Mouse (Mus musculus) brown adipose tissue, adult 24 weeks (tissue): Measurements from ENCODE around the gene Slc16a6. TPM values are rescaled to one million over a fixed set of nuclear protein-coding genes. Genes with fewer than 3 reads are reported as not detected.
A peak's percentile ranks its signal among the peaks of the same experiment; 100 is the strongest.

Experiments used
- H3K27ac ChIP-seq: fragments of 200-500 bp; replicated peaks from 2 replicates; pipeline ENCODE4 v1.5.1; 2012; ENCODE audit warnings: low read depth, mild to moderate bottlenecking, low read length
- H3K4me1 ChIP-seq: fragments of 200-500 bp; 2 replicates; pipeline ENCODE4 v1.6.1; 2012; ENCODE audit warnings: low read length, mixed read lengths; ENCODE audit not compliant: control insufficient read depth, insufficient read depth, insufficient read length
- H3K4me3 ChIP-seq: fragments of 200-500 bp; 2 replicates; pipeline ENCODE4 v1.5.1; 2012; ENCODE audit warnings: low read depth, mild to moderate bottlenecking, low read length, moderate library complexity; ENCODE audit not compliant: insufficient read depth
- polyA plus RNA-seq: library from polyadenylated mRNA; stranded (reverse); fragments of >200 nt; gene quantifications from 2 replicates; pipeline ENCODE4 v1.2.4, GENCODE M21; 2012; ENCODE audit not compliant: missing spikeins, insufficient read depth, insufficient read length

The Slc16a6 gene
- 0.63 and 1.2 TPM in 2 replicates for polyA plus RNA-seq

DNA sequence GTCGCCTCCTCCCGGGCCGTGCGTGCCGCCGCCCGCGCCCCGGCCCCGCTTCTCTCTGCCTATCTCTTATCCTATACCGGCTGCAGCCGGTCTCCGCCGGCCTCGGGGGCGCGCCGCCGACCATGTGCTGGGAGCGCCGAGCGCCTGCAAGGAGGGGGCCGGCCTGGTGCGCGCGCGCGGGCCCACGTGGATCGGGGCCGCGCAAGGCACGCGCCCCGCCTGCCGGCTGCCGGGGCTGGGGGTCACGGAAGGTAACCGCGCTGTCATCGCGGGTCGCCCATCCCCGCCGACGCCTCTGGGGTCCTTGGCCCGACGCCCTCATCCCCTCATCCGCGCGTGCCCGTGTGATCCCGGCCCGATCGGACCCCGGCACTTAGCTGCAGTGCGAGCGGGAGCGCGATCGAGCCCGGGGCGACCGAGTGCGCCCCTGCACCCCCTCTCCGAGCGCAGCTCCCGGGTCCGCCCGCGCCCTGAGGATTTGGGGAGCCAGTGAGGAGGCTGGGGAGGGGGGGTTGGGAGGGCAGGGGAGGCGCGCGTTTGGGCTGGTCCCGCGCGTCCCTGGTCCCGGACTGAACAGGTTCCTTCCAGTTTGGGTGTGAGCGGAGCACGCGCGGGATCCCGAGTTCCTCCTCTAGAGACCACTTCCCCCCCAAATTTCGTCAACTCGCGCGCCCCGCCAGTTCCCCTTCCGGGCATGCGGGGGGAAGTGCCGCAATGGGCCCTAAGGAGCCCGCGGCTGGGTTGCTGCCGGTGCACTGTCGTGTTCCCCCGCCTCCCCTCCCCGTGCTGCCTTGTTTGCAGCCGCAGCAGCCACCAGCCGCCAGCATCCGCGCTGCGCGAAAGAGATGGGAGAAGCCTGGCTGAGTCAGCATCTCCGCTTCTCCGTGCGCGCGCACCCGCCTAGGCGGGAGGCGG lies at the start of gene Slc16a6, which contains the start of gene Arsg:
Gene Slc16a6, minus strand, starts transcription at position 428 of the 915 bp plus-strand sequence.
Gene Arsg, plus strand, starts transcription at position 204 of the 915 bp plus-strand sequence.
- H3K27ac ChIP-seq: no peak within 1 kb of the TSS; the same call in 1 of the 2 replicates
- H3K4me3 ChIP-seq: peak within 1 kb of the TSS; percentile 79
- no peaks in the 10 kb centered on the region for H3K4me1 ChIP-seq

DNA sequence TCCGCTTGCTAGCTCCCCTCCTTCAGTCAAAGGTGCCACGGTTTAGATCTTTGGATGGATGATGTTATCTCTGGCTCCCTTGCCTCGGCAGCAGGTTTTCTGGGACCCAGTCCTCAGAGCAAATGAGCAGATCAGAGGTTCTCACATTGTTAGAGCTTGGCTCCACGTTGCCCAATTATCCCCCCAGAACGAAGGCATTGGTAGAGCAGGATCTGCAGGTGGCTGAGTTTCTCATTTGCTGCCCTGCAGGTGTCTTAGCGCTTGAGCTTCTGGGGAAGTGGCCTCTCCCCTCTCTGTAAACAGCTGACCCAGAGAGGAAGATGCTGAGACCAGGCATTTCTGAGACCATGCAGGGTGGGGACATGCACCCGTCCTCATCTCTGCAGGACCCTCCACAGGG lies 47.6 kb upstream of the Slc16a6 start:
- no peak overlapping the region for H3K4me3 ChIP-seq
- H3K27ac ChIP-seq: no peak overlapping the region
- no peaks in the 10 kb centered on the region for H3K4me1 ChIP-seq

DNA sequence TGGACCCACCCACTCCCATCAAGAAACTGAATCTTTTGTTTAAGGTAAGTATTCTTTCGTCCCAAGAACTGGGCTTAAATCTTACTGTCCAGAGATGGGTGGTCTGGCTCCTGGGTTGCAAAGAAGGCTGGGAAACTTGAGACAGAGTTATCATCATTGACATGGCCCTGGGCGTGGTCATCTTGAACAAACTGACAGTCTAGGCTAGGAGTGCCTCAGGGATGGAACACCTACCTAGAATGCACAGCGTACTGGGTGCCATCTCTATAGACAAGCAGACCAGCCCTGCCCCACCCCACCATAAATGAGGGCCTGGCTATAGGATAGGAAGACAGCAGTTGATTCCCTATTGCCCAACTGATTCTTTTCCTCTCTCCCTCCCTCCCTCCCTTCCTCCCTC lies 44.4 kb upstream of the Slc16a6 start:
- no peak overlapping the region for H3K27ac ChIP-seq
- no peak overlapping the region for H3K4me3 ChIP-seq
- H3K4me1 ChIP-seq: no peaks in the 10 kb centered on the region

DNA sequence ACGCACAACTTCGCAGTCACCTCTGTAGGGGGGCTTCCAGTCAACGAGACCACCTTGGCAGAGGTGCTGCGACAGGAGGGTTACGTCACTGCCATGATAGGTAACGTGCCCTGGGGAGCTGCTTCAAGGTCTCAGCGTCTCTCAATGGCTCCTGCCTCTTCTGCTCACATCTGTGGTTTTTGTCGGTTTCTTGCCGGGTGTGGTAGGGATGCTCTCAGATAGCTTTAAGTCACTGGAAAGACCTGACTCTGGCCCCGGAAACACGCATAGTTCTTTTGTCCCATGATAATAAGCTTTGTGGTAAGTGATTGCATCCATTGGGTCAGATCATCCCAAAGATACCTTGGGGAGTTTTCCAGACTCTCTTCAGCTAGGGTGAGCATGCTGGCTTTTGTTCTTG lies 43.9 kb upstream of the Slc16a6 start:
- H3K4me3 ChIP-seq: no peak overlapping the region
- H3K4me1 ChIP-seq: no peaks in the 10 kb centered on the region
- no peak overlapping the region for H3K27ac ChIP-seq

DNA sequence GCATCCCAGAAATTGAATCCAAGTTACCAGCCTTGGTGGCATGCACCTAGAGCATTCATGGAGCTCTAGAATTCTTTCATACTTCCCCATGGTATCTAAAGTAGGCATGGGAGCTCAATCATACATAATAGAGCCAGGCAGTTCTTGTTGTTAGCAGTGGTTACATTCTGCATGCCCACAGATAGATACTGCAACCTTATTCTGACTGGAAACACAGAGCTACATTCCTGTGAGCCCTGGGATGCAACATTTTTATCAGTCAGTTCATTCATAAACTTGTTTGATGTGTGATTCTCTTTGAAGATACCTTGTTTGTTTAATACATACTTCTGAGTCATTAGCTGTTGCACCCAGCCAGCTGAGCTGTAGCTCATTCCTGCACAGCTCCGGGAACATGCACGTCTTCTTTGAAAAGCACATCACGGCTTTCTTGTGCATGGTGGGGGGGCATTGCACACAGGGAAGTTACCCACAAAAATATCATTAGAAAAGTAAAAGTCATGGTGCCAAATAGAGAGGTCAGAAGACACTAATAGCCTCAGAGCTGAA lies 40.7 kb upstream of the Slc16a6 start:
- Histone ChIP-seq H3K4me1 (no peaks in the 10 kb centered on the region), H3K27ac (no peak overlapping the region), H3K4me3 (no peak overlapping the region)

DNA sequence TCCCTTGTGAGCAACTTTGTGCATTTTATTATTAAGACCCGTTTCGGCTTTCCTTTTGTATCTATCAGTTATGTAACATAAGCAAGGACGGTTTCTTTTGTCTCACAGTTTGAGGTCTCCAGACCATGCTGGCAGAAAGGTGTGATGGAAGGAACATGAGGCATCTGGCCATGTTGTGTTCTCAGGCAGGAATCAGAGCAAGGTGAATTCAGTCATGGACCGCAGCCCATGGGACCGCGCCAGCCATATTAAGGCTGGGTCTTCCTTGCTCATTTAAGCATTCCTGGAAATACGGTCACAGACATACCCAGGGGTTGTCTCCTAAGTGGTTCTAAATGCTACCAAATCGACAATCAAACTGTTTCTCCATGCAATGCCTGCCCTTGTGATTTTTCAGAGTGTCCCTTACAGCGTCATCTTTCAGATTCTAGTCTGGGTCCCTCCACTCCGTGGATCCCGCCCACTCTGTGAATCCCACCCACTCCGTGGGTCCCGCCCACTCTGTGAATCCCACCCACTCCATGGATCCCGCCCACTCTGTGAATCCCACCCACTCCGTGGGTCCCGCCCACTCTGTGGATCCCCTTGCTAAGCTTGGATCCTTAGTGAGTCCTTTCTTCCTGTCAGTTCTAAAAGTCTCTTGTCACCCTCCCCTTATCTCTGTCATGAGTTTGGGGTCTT lies 39.7 kb upstream of the Slc16a6 start:
- no peak overlapping the region for H3K27ac ChIP-seq
- no peaks in the 10 kb centered on the region for H3K4me1 ChIP-seq
- no peak overlapping the region for H3K4me3 ChIP-seq

DNA sequence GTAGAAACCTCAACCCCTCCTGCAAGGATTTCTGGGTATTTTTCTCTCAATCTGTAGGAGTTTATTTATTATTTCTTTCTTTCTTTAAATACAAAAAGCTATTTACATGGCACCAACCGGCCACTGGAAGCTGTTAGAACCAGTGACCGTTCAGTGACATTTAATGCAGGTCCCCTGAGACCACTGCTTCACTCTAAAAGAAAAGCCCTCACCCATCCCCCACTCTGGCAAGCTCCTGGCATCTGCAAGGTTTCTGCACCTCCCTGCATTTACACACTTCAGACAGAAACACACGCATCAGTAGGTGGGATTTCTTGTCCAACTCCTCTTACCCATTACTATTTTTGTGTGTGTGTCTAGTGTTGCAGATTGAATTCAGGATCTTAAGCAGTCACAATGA lies 33.7 kb upstream of the Slc16a6 start:
- H3K27ac ChIP-seq: no peak overlapping the region
- no peak overlapping the region for H3K4me3 ChIP-seq
- no peaks in the 10 kb centered on the region for H3K4me1 ChIP-seq

DNA sequence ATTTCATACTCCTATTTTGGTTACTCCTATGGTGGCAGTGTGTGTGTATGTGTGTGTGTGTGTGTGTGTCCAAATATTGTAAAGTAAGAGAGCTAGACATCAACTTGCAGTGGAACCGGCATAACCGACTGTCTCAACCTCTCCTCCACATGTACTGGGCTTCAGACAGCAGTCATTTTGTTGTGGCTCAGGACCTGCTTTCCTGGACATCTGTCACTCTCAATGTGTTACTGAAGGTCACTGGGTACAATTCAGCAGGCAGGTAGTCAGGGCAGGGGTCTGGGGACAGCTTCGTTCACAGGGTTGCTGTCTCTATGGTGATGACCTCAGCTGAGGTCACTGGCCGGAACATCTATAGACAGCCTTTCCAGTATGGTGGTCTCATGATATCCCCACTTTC lies 32.4 kb upstream of the Slc16a6 start:
- Histone ChIP-seq H3K27ac (no peak overlapping the region), H3K4me1 (no peaks in the 10 kb centered on the region), H3K4me3 (no peak overlapping the region)

DNA sequence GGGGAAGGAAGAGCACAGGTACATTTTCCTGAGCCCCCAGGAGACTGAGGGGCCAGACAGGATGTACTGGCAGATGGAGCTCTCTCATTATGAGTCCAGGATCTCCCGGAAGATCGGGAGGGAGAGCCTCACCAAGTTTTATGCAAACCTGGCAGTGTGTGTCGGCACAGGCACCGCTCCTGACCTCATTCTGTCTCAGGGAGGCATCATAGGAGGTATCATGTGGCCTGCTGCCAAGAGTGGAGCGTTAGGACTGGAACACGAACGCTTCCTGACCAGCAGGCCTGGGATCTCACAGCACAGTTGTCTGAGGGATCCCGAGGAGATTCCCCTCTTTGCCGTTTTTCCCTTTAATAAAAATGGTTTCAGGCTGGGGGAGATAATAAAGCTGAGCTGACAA lies 31.6 kb upstream of the Slc16a6 start:
- Histone ChIP-seq H3K27ac (no peak overlapping the region), H3K4me3 (no peak overlapping the region), H3K4me1 (0 out of 2 replicates have a peak, but pooled peaks cover under 1% of the 10 kb centered on the region)

DNA sequence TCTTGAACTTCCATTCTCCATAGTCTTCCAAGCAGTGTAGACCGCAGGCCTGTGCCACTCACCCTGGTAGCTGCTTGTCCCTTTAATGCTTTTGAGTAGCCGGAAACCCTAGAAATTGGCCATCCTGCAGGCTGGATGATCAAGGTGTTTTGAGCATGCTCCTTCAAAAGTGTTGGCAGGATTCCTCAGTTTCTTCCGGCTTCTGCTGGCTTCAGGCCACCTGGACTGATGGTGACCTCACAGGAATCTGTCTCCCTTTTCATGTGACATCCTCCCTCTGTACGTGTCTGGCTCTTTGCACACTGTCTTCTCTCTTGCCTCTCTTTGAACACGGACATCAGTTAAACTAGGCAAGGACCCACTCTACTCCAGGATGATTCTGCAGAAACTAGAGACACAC lies 26.8 kb upstream of the Slc16a6 start:
- Histone ChIP-seq H3K27ac (no peak overlapping the region), H3K4me1 (peaks cover 12% of the 10 kb centered on the region; the same call in 1 of the 2 replicates), H3K4me3 (no peak overlapping the region)

DNA sequence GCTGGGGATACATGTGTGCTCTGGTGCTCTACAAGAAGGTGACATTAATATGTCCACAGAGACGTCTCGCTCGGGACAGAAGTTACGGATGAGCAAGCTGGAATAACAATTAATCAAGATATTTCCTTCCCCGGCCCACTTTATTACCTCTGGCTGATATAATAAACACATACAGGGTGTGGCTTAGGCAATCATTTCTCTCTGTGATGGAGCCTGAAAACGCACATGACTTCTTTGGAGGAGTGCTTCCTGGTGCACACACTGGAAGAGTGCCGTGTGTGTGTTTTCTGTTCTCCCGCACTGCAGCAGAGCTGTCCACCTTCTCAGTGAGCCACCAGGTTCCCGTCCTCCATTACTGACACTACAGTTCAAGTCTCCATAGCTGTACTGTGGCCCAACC lies 24.6 kb upstream of the Slc16a6 start:
- Histone ChIP-seq H3K4me1 (peaks cover 12% of the 10 kb centered on the region; the same call in 1 of the 2 replicates), H3K4me3 (no peak overlapping the region), H3K27ac (0 out of 2 replicates have a peak overlapping the region, but pooled peaks have one; percentile 28)

DNA sequence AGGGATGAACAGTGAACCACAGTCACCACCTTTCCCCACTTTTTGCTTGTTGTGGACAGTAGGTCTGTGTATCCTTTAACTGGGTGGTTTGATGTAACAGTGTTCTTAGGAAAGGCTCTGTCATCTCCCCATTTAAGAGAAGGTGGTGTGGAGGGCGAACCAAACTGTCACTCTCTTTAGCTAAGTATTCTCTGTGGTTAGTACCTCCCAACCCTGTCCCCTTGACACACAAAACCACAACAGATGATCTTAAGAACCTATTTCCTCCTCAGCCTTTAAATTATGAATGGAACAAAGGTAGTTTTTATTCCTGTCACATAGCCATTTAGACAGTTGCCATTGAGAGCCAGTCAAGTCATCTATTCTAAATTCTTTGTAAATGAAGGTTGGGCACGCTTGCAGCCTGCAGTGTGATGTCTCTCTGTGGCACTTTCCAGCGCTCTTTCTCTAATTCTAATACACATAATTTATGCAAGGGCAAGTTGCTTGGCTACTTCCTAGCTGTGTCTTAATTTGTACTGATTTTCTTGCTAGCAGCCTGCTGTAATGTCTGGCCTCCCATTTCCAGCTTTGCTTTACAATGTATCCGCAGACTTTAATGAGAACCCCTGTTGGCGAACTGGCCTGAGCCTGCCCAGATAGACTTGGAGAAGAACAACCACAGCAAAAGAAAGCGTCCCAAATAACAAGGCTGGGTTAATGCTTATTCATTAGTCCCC lies 23.8 kb upstream of the Slc16a6 start:
- Histone ChIP-seq H3K27ac (no peak overlapping the region), H3K4me1 (peaks cover 12% of the 10 kb centered on the region; the same call in 1 of the 2 replicates), H3K4me3 (no peak overlapping the region)

DNA sequence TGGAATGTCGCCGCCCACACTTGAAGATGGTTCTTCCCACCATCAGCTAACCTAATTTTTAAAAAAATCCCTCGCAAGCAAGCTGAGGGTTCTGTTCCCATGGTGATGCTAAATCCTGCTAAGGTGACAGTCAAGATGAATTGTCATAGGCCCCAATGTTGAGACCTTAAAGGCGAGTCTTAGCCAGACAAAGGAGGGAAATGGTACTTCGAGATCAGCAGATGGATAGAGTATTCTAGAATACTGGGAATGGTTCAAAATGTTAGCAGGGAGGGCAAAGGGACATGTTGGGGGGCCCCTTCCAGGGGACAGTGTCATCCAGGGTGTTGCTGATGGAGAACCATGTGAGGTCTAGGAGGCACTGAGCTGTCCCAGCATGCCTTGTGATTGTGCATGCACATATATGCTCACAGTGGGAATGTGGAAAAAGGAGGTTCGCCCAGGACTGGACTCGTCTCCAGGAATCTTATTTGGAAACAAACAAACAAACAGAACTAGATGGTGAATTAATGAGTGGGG lies 23.1 kb upstream of the Slc16a6 start:
- H3K4me3 ChIP-seq: no peak overlapping the region

DNA sequence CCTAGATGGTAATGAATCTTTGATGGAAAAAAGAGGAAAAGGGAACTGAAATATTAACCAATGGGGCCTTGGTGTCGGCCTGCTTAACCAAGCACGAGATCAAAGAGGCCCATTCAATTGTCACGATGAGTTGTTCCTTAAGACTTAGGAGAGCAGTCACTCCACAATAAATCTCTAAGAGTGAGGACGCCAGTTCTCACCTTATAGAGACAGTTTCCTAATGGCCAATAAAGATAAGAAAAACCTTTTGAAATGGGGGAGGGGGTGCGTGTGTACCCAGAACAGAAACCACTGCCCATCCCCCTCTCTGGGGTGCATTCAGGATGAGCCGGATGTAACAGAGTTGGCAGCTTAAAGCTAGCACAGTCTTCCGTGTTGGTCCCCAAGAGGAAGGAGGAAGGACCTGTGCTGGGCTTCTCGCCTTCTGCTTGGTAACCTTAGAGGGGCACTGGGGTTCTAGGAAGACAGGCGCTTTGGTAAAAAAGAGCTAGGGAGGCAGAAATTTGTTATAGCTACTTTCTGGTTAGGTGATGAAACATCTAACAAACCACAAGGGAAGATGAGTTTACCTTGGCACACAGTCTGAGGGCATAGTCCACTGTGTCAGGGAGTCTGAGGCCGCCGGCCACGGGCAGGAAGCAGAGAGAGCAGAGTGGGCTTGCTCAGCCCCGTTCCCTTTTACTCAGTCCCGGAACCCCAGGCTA lies 22.5 kb upstream of the Slc16a6 start:
- no peak overlapping the region for H3K27ac ChIP-seq
- no peak overlapping the region for H3K4me3 ChIP-seq
- peaks cover 12% of the 10 kb centered on the region; the same call in 1 of the 2 replicates for H3K4me1 ChIP-seq

More for the DNA sequence above, 23.1 kb upstream of the Slc16a6 start:
- peaks cover 12% of the 10 kb centered on the region; the same call in 1 of the 2 replicates for H3K4me1 ChIP-seq
- no peak overlapping the region for H3K27ac ChIP-seq
